Mouse (Mus musculus): Measurements from ENCODE around the gene Atxn7l3.

DNA sequence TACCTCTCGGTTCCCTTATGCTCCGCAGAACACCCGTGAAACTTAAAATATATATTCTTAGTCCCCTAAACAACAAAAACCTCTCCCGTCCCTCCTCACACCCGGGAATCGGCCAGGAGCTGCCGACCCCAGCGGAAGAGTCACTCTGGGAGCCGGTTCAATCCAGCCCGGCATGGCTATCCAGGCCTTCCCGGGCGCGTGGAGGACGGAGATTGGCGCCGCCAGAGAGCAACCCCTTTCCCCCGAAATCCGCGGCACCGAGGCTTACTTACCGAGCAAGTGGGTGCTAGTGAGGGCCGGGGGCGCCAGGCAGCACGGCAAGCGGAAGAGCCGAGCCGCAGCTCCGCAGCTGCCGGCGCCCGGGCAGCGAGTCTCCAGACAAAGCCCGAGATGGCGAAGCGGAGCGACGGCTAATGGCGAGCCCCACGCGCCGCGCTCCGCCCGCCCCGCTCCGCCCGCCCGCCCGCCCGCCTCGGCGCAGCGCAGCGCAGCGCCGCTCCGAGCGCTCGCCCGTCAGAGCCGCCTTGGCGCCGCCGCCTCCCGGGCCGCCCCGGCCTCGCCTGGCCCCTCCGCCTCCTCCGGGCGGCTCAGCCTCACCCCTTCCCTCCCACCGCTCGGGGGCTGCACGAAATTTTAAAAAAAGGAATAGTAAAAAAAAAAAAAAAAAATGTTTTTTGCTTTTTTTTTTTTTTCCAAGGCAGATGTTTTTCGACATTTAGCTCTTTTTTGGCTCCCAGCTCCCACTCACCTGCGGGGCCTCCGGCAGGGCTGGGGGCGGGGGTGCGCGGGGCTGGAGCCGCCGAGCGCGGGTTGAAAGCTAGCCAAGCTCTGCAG lies 22.4 kb upstream of the Atxn7l3 start:
- no peak for TF ChIP-seq GATA1 (IDR thresholded peaks at IDR 0.05; ENCODE audit: borderline replicate concordance, low read length)
- no peak for TF ChIP-seq FLI1 (IDR thresholded peaks at IDR 0.05; ENCODE audit: low read length)

All from megakaryocyte, embryonic 14.5 days (primary cell).